Mouse (Mus musculus) ES-E14 (cell line): ENCODE data around the gene Lcn2.

Source experiments
- CHD2 ChIP-seq: IDR thresholded peaks from 2 replicates; pipeline ENCODE4 v1.6.1; 2014; ENCODE audit warnings: mild to moderate bottlenecking, low read depth, low read length, inconsistent platforms
- HCFC1 ChIP-seq: IDR thresholded peaks from 2 replicates; pipeline ENCODE4 v1.6.1; 2012; ENCODE audit warnings: low read length, inconsistent platforms, borderline replicate concordance; ENCODE audit not compliant: insufficient read depth
- MAFK ChIP-seq: IDR thresholded peaks from 2 replicates; pipeline ENCODE4 v1.6.1; 2014; ENCODE audit warnings: mild to moderate bottlenecking, low read depth, low read length, inconsistent platforms; ENCODE audit not compliant: insufficient read depth
- ZC3H11A ChIP-seq: IDR thresholded peaks from 2 replicates; pipeline ENCODE4 v1.6.1; 2012; ENCODE audit warnings: low read depth, mild to moderate bottlenecking, inconsistent platforms, low read length, borderline replicate concordance
- ZNF384 ChIP-seq: IDR thresholded peaks from 2 replicates; pipeline ENCODE4 v1.6.1; 2012; ENCODE audit warnings: low read depth, low read length, inconsistent platforms

- TF ChIP-seq HCFC1 (no peak), MAFK (no peak), ZC3H11A (no peak), ZNF384 (no peak), CHD2 (no peak)
Measured at GRCm38 (mm10) chr2:32342539-32343350, 45.3 kb downstream of the Lcn2 start.
